Mouse (Mus musculus) G1E-ER4 (cell line): Measurements from ENCODE around the gene Utrn. TPM values are rescaled to one million over a fixed set of nuclear protein-coding genes. Genes with fewer than 3 reads are reported as not detected.

Experiments used
- GATA1 ChIP-seq: IDR thresholded peaks from one replicate; pipeline ENCODE4 v1.8.0; 2012; ENCODE audit warnings: low read length, inconsistent platforms
- polyA plus RNA-seq: library from polyadenylated mRNA; stranded (reverse); fragments of >175 nt; gene quantifications from 2 replicates; pipeline ENCODE4 v1.2.3, GENCODE M21; 2012

The Utrn gene
- polyA plus RNA-seq, 1 experiment: 5.9 TPM

DNA sequence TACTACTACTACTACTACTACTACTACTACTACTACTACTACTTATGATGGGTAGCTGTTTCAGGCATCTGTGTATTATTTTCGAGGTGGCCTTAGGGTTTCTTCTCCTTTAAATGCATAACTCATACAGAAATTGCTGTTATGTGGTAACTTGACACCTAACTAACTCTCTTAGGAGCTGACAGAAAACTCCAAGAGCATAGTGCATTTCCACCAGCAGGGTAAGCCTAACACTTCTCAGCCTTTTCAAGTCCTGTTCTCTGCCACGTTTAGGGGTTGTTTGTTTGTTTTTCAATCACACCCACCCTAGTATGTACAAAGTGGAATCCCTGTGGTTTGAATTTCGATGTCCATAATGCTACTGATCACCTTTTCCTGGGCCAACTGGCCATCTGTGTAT is 78.3 kb downstream of the Utrn start:
- no peak for TF ChIP-seq GATA1

DNA sequence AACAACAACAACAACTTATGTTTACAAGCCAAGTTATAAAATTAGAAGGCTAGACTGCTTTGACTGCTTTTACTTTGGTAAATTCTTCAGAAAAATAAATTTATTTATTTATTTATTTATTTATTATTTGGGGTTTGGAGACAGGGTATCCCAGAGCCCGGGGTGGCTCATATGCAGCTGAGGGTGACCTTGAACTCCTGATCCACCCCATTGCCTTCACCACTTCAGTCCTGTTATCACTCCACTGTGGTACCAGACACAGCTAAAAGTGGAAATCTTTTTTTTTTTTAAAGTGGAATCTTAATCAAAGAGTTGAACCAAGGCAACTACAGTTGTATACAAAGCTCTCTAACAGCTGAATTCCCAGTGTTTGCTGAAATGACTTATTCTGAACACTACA is 80.6 kb downstream of the Utrn start:
- TF ChIP-seq GATA1: no peak

DNA sequence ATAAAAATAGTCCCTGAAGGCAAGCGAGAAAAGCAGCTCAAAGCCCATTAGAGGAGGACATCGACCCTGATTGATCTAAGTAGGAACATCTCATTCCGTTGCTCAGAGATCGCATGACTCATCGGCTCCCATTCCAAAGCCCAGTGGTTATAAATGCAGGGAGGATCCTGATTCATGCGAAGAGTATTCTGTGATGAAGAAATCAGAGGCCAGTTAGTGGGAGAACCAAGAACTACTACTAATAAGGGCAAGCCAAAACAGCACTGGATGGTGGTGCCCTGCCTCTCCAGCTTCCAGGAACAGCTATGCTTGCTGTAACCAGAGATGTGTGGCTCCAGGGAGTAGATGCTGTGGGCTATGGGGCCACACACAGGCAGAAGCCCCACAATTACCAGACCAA is 81.2 kb downstream of the Utrn start:
- TF ChIP-seq GATA1: no peak

DNA sequence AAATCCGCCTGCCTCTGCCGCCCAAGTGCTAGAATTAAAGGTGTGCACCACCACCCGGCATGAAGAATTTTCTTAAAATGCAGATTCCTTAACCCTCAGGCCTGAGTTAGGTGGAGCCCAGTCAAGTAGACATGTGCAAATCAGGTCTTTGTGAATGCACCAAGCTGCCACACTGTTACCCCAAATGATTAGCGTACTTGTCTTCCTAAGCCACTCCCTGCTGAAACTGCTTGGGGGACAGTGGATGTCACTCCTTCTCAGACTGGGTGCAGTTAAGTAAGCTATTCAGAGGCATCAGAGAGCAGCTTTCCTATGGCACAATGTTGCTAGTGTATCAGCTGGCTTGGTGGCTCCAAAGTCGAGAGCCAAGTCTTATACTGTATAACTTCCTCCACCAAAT is 83.9 kb downstream of the Utrn start:
- TF ChIP-seq GATA1: no peak

DNA sequence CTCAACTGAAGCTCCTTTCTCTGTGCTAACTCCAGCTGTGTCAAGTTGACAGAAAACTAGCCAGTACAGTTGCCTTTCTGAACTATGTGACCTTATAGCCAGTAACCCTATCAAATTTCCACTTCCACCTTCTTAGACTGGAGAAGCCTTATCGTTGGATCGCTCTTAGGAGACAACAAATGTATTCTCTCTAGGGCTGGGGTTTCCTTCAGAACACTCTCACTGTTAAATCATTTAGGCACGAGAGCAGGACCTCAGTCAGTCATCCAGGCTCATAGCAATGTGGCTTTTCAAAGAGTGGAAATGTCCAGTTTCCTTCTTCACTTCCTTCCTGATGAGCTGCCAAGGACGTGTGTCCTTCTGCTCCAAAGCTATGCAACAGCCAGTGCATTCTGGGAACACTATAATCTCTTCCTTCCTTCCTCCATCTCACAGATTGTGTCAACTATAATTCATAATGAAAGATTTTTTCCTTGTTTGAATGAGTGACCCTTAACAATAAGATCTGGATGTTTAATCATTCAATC is 87.7 kb downstream of the Utrn start:
- TF ChIP-seq GATA1: no peak

DNA sequence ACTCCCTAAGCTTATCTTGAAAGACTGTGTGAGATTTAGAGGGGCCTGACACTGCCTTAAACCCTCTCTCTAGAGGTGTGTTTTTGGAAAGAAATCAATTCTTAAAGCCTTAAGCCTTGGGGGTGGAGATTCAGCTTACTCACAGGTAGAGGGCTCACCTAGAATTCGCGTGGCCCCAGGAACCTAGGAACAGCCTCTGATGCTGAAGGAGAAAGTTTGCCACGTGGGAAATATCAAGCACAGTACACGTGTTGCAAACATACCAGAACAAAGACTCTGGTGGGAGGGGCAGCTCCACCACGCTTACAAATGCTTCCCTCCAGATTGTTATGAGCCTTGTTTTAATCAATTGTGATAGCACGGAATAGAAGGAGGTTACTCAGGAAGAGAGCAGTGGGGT is 96.0 kb downstream of the Utrn start:
- TF ChIP-seq GATA1: no peak

DNA sequence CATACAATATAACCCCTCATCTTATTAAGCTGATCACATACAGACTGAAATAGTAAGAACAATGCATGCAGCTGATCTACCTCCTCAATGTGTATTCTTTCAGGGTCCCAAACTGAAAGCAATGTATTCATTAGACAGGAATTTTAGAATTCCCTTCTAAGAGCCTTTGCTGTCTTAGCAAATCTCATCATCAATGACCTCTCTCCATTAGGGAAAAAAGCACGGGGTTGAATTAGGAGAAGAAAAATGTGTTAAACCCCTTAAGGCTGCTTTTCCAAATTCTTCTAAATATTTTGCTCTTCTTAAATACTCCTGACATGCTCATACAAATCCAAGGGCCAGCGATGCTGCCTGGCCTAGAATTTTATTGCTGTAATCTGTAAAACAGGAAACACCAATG is 97.7 kb downstream of the Utrn start:
- no peak for TF ChIP-seq GATA1

DNA sequence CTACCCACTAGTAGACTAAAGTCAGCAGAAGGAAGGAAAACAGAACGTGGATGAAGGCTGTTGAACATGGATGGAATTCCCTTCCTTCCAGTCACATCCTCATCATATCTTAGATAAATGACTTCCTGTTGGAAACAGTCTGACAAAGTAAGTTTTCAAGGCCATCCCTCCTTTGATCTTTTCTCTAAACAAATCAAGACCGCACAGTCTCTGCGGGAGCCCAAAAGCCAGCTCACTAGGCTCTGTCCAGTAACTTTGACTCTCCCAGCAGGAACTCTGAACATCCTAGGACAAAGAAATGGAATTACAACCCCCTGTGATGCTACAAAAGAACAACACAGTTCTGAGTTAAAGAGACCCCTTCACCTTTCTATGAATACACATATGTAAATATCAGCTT is 106.5 kb downstream of the Utrn start:
- TF ChIP-seq GATA1: no peak

DNA sequence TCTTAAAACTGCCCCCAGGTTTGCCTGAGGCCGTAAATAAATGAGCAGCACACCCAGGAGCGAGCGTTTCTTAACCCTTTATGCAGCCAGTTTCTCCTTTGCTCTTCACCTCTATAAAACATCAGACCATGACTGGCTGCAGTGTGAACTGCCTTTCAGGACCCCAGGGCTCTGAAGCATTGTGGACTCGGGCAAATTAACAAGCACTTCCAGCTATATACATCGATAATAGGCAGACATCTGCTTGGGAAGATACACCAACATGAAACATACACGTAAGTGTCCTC is 110.5 kb downstream of the Utrn start:
- TF ChIP-seq GATA1: no peak

DNA sequence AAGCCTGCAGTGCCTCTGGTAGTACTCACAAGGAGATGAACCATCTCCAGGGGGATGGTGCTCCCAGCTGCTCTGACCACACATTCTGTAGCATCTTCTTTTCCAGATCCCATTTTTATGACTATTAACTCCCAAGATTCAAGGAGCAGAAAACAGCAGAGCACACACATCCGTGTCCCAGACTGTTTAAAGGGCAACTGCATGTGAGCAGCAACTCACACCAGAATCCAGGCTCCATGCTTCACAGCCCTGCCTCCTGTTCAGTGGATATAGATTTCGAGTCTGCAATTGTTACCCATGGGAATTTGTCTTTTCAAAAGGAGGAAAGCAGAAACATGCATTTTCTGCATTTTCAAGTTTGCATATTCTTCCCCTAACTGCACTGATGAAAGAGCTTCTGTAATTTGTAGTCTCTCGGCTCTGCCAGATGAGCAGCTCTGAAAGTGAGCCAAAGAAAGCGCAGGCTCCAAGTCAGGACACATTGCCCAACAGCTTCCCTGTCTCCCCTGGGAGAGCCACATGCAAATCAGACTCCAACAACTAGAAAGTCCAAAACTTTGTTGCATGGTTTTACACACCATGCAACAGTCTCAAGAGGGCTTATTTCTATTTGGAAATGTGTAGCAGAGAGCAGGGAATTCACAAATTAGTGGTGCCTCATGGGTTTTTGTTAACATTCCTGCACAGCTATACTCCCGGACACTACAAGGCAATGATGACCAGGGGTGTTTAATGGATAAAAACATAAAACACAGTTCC is 111.0 kb downstream of the Utrn start:
- TF ChIP-seq GATA1: no peak

DNA sequence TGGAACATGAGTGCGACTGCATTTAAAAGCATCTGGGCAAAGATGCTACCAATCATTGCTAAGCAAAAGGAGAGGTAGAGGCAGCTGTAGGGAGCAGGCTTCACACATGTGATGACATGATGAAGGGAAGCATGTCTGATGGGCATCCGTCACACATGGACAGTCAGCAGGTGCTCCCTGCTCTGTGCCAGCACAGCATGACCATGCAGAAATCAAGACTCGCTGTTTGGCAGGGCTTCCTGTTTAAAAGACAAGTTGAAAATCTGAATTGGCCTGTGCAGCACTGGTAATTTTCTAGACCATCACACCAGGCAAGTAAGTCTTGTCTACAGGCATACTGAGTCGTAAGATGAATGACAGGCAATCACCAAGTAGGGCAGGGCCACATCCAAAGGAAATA is 112.5 kb downstream of the Utrn start:
- no peak for TF ChIP-seq GATA1

DNA sequence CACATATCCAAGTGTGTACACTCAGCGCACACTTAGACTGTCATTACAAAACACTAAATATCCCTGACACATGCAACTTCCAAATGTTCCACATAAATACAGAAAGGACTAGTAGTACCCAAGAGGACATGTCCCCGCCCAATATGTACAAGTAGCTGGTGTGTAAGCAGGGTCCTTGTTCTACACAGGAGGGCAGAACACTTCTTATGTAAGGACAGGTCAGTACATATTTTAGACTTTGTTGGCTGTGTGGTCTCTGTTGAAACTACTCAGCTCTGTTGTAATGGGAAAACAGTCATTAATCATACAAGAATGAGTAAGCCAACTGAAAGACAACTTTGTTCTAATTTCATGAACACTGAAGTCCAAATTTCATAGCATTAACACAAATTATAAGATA is 114.3 kb downstream of the Utrn start:
- TF ChIP-seq GATA1: no peak

DNA sequence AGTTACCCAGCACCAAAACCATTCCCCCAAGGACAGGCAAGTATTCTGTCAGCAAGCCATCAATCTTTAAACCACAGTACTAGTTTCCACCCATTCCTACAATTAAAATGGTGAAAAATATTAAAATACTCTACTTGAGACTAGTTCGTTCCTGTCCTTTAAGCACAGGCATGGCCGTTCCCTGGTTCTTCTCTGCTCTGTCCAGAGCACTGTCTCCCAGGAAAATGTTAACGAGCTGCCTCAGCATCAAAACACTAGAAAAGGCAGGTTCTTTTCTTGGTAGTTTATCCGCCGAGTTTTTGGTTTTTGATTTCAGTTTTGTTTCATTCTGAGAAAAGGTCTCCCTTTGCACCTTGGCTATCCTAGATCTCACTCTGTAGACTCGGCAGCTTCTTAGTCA is 115.0 kb downstream of the Utrn start:
- no peak for TF ChIP-seq GATA1

DNA sequence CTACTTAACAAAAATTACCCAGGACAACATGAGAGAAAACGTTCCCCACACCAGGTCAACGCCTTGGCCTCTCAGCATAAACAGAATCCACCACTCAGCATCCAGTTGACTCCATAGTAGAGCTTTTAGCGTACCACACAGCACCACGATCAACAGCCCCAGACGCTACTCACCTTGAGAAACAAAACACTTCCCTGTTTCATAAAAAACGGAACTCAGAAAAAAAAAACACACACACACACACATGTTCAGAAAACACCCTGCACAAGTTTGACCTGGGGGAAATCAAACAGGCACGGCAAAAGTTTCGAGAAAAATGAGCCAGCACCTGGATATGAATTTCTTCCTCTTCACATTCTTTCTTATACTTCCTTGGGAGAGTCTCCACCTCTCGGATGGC is 125.4 kb downstream of the Utrn start:
- no peak for TF ChIP-seq GATA1

DNA sequence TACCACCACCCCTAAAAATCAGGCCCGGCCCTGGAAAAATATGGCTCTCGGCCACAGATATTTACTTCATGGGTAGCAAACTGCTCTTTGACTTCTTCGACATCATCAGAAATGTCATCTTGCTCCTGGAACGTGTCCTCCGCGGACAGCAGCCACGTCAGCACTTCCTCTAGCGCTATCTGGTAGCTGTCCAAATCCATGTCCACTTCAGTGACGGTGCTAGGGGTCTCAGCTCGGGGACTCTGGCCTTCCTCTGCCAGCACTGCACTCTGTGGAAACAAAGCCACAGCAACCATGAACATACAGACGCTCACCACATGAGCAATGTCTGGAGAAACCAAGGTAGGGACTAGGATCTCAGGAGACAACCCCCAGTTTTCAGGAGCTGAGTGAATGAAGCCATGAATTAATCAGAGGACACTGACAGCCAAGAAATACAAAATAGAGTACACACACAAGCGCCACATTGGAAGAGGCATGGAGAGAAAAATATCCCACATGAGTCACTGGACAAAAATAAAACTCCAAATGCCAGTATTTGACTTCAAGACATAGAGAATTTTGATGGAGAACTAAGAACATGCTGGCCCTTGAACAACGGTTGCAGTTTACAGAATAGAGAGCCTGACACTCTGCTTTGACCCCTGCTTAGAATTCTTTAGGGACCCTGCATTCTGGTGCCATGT is 129.7 kb downstream of the Utrn start:
- no peak for TF ChIP-seq GATA1

DNA sequence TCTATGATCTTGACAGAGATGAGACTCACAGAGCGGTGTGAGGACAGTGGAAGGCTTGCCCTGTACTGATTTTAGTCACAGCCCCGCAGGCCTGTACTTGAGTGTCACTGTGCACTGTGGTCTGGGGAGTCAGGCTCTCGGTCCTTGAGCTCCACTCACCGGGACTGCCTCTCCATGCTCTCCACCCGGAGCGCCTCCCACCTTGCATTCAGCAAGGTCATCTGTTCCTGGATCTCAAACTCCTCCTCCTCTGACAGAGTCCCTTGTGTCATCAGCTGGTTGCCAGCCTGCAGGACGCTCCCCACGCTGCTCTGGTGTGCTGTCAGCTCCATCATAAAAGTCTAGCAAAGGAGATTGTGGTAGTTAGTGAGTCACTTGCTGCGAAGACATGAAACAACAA is 131.2 kb downstream of the Utrn start:
- no peak for TF ChIP-seq GATA1

DNA sequence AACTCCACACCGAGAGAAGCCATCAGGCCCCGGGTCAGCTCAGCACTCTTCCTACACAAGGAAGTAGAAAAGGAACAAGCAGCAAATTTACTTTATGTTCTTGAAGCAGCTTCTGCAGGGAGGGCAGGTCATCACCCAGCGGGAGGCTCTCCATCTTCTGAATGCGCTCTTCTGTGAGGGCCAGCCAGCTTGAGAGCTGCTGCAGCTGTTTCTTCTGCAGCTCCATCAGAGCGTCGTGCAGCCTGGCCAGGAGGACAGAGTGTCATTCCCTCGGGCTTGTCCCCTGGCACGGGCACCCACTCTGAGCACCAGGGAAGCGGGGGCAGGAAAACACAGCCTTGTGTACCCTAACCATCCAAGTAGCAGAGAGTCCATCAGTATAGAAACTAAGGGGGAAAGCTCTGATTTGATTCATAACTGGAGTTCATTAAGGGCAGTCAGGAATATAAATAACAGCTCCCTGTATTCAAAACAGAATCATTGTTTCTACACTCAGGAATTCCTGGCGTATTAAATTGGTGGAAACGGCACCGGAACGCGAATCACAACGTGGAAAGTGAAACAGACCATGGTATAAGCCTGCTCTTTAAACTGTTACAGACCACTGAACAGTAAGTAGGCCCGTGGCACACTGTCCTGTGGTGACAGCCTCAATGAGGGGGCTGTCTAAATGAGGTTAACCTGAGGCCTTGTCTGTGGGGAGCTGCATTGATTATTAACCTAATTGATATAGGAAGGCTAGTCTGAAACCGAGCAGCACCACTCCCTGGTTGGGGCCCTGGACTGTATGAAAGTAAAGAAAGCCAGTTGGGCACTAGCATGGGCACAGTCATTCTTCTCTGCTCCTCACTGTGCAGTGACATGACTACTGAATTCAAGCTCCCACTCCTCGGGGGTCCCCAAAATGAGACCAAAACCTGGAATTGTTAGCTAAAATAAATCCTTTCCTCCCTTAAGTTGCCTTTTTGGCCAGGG is 132.0 kb downstream of the Utrn start:
- TF ChIP-seq GATA1: no peak
